Mouse (Mus musculus): Measurements from ENCODE around the gene Oog3.

The Oog3 gene

GRCm38 (mm10) chr4:144162563-144162962 is at the start of gene Oog3:
Oog3 (minus strand) TSS chr4:144162663.
- DNase-seq (ENCODE audit: low read depth) = no peak

DNA sequence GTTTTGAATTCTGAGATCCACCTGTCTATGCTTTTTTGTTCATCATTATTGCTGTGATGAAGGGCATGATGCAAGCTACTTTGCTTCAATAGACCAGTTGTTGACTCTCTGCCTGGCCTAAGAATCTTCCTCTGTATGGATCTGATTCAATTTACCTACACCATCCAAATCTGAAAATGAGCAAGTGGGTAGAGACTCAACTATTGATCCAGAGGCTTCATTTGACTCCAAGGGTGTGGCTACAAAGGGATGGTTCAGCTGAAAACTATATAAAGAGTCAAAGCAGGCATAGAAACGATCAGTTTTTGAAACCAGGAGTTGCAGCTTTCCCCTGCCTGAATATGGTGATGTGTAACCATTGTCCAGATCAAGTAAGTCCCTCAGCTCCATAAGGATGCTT is 28.0 kb upstream of the Oog3 start, which contains the start of gene Oog2:
Oog2 (plus strand) TSS at position 301 of the 400 bp plus-strand sequence.
- no peak for DNase-seq (ENCODE audit: low read depth)
